19 mouse cellular contexts compared by ENCODE assay signal in genomic region chr4:151451885-151452284, GRCm38 (mm10).
DNase-seq lines count a peak whose midpoint lies in the region; ATAC-seq lines count a peak whose summit lies in the region.
"Had no signal": no experiment of that assay in that cellular context is flagged by ENCODE, and none has a peak within 500 bp of the region (broad histone marks: within the 10 kb centered on the region; RNA-seq: fewer than 3 reads in every experiment).

No protein-coding gene starts in this region.

- no peak overlapping the region for H3K4me2 ChIP-seq in midbrain, embryonic 13.5 days (replicated peaks)
- H3K4me2 ChIP-seq in midbrain, embryonic 11.5 days: no peak overlapping the region
- no peak overlapping the region for H3K4me2 ChIP-seq in hindbrain, embryonic 15.5 days
- H3K4me2 ChIP-seq in midbrain, embryonic 15.5 days: no peak overlapping the region
- no peak overlapping the region for H3K4me2 ChIP-seq in neural tube, embryonic 14.5 days (ENCODE audit: low read depth, low read length)
- H3K4me2 ChIP-seq: forebrain, embryonic 13.5 days; heart, embryonic 12.5 days had no signal

- H3K4me1 ChIP-seq in midbrain, embryonic 13.5 days (replicated peaks): peaks cover 49% of the 10 kb centered on the region
- H3K4me1 ChIP-seq in midbrain, embryonic 11.5 days (ENCODE audit: control insufficient read depth, insufficient read depth, low read length): peaks cover 9% of the 10 kb centered on the region
- H3K4me1 ChIP-seq in hindbrain, embryonic 15.5 days (replicated peaks): peaks cover 67% of the 10 kb centered on the region
- peaks cover 36% of the 10 kb centered on the region for H3K4me1 ChIP-seq in midbrain, embryonic 15.5 days
- peaks cover 43% of the 10 kb centered on the region for H3K4me1 ChIP-seq in neural tube, embryonic 14.5 days (ENCODE audit: control insufficient read depth, insufficient read depth, low read length)

- peak overlapping the region; percentile 49 for H3K27ac ChIP-seq in midbrain, embryonic 13.5 days
- no peak overlapping the region for H3K27ac ChIP-seq in midbrain, embryonic 11.5 days (ENCODE audit: low read depth, low read length)
- peak overlapping the region; percentile 69 for H3K27ac ChIP-seq in hindbrain, embryonic 15.5 days (replicated peaks)
- H3K27ac ChIP-seq in midbrain, embryonic 15.5 days: peak overlapping the region; percentile 60
- H3K27ac ChIP-seq in neural tube, embryonic 14.5 days (ENCODE audit: low read depth, low read length): peak overlapping the region; percentile 82
- H3K27ac ChIP-seq: embryonic facial prominence, embryonic 10.5 days; forebrain, embryonic 13.5 days; gastrocnemius, adult 2 months had no signal

- no peak overlapping the region for H3K9ac ChIP-seq in midbrain, embryonic 13.5 days (replicated peaks)
- no peak overlapping the region for H3K9ac ChIP-seq in midbrain, embryonic 11.5 days (ENCODE audit: low read length)
- no peak overlapping the region for H3K9ac ChIP-seq in hindbrain, embryonic 15.5 days
- no peak overlapping the region for H3K9ac ChIP-seq in midbrain, embryonic 15.5 days
- no peak overlapping the region for H3K9ac ChIP-seq in neural tube, embryonic 14.5 days (replicated peaks; ENCODE audit: low read depth, low read length)
- H3K9ac ChIP-seq: forebrain, embryonic 13.5 days; forebrain, postnatal 0 days; heart, embryonic 12.5 days had no signal

- no peak for ATAC-seq in midbrain, embryonic 13.5 days
- ATAC-seq in midbrain, embryonic 11.5 days (ENCODE audit: low FRiP score): no peak
- ATAC-seq in hindbrain, embryonic 15.5 days (ENCODE audit: low FRiP score, low read depth): no peak
- no peak for ATAC-seq in midbrain, embryonic 15.5 days (replicated peaks)
- peak; percentile 50; the same call in 1 of the 2 replicates for ATAC-seq in neural tube, embryonic 14.5 days (ENCODE audit: low read depth)
- ATAC-seq: forebrain, embryonic 13.5 days; forebrain, postnatal 0 days; intestine, embryonic 16.5 days had no signal

- no peak for DNase-seq in midbrain, embryonic 11.5 days (ENCODE audit: low spot score, missing footprints)
- no peak for DNase-seq in cerebellum, postnatal 25 days
- DNase-seq in adrenal gland, adult 2 months: no peak
- DNase-seq: adrenal gland, postnatal 14 days; cerebellum, adult 11-12 months; cerebellum, adult 9-10 months; forebrain, postnatal 0 days; gastrocnemius, adult 2 months; gastrocnemius, postnatal 25 days; heart, postnatal 36 days had no signal

- no peaks in the 10 kb centered on the region for H3K9me3 ChIP-seq in midbrain, embryonic 13.5 days
- H3K9me3 ChIP-seq in midbrain, embryonic 11.5 days (ENCODE audit: control insufficient read depth, low read length): no peaks in the 10 kb centered on the region
- no peaks in the 10 kb centered on the region for H3K9me3 ChIP-seq in hindbrain, embryonic 15.5 days
- no peaks in the 10 kb centered on the region for H3K9me3 ChIP-seq in midbrain, embryonic 15.5 days
- H3K9me3 ChIP-seq in neural tube, embryonic 14.5 days (ENCODE audit: control insufficient read depth, low read length): no peaks in the 10 kb centered on the region
- H3K9me3 ChIP-seq: embryonic facial prominence, embryonic 10.5 days; forebrain, embryonic 13.5 days; heart, embryonic 12.5 days had no signal

- H3K4me3 ChIP-seq in midbrain, embryonic 13.5 days (replicated peaks): no peak overlapping the region
- H3K4me3 ChIP-seq in midbrain, embryonic 11.5 days (ENCODE audit: low read depth, low read length): no peak overlapping the region
- H3K4me3 ChIP-seq in hindbrain, embryonic 15.5 days: no peak overlapping the region
- H3K4me3 ChIP-seq in midbrain, embryonic 15.5 days: no peak overlapping the region
- H3K4me3 ChIP-seq in neural tube, embryonic 14.5 days (ENCODE audit: low read depth, low read length): no peak overlapping the region
- H3K4me3 ChIP-seq: embryonic facial prominence, embryonic 10.5 days; forebrain, embryonic 13.5 days; gastrocnemius, adult 2 months; heart, embryonic 12.5 days had no signal

- H3K27me3 ChIP-seq in midbrain, embryonic 13.5 days: peaks cover 7% of the 10 kb centered on the region; the same call in 1 of the 2 replicates
- no peaks in the 10 kb centered on the region for H3K27me3 ChIP-seq in midbrain, embryonic 11.5 days (ENCODE audit: control insufficient read depth, insufficient read depth, low read length)
- no peaks in the 10 kb centered on the region for H3K27me3 ChIP-seq in hindbrain, embryonic 15.5 days
- H3K27me3 ChIP-seq in midbrain, embryonic 15.5 days (replicated peaks): no peaks in the 10 kb centered on the region
- H3K27me3 ChIP-seq in neural tube, embryonic 14.5 days (ENCODE audit: control insufficient read depth, insufficient read depth, low read length): no peaks in the 10 kb centered on the region
- H3K27me3 ChIP-seq: CH12.LX had no signal

- no peaks in the 10 kb centered on the region for H3K36me3 ChIP-seq in midbrain, embryonic 13.5 days
- no peaks in the 10 kb centered on the region for H3K36me3 ChIP-seq in midbrain, embryonic 11.5 days (ENCODE audit: control insufficient read depth, insufficient read depth, low read length)
- no peaks in the 10 kb centered on the region for H3K36me3 ChIP-seq in hindbrain, embryonic 15.5 days
- no peaks in the 10 kb centered on the region for H3K36me3 ChIP-seq in midbrain, embryonic 15.5 days (replicated peaks)
- no peaks in the 10 kb centered on the region for H3K36me3 ChIP-seq in neural tube, embryonic 14.5 days (ENCODE audit: control insufficient read depth, insufficient read depth, low read length)
- H3K36me3 ChIP-seq: embryonic facial prominence, embryonic 10.5 days; heart, embryonic 12.5 days had no signal

- WGBS in midbrain, embryonic 13.5 days: 70% methylated on average over 6 of the region's 6 CpGs
- 81% methylated on average over 6 of the region's 6 CpGs for WGBS in midbrain, embryonic 11.5 days
- 44% methylated on average over 6 of the region's 6 CpGs for WGBS in hindbrain, embryonic 15.5 days
- 49% methylated on average over 6 of the region's 6 CpGs for WGBS in midbrain, embryonic 15.5 days
- WGBS in neural tube, embryonic 14.5 days: 37% methylated on average over 6 of the region's 6 CpGs
